Mouse (Mus musculus): ENCODE results near the gene Mus81.

DNA sequence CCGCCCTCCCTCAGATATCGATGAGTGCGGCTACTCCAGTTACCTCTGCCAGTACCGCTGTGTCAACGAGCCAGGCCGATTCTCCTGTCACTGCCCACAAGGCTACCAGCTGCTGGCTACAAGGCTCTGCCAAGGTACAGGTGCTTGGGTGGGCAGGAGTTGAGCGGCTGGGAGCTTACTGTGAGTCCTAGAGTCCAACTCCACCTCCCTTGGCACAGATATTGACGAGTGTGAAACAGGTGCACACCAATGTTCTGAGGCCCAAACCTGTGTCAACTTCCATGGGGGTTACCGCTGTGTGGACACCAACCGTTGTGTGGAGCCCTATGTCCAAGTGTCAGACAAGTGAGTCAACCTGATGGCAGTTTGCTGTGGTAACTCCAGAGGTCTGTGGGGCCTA lies 8.2 kb downstream of the Mus81 start:
- TF ChIP-seq CTCF (IDR thresholded peaks at IDR 0.05; ENCODE audit: control insufficient read depth, insufficient read depth, low read length) (no peak), POLR2A (IDR thresholded peaks at IDR 0.05; ENCODE audit: borderline replicate concordance, control insufficient read depth, low read depth, low read length) (no peak)

Data from bone marrow, adult 2 months (tissue).